Mouse (Mus musculus) lung, postnatal 0 days (tissue): ENCODE results near the gene Mad2l2. TPM values are rescaled to one million over a fixed set of nuclear protein-coding genes. Genes with fewer than 3 reads are reported as not detected.
A peak's percentile ranks its signal among the peaks of the same experiment; 100 is the strongest.

Source experiments
- ATAC-seq: fragments of 200-750 bp; cut with Nextera tagmentation; 2 replicates; pipeline ENCODE4 v1.8.0; 2017; ENCODE audit warnings: moderate library complexity
- DNase-seq: peaks from one replicate; pipeline ENCODE4 v3.0.0-alpha.2; 2016; ENCODE audit warnings: low spot score
- H3K27ac ChIP-seq: fragments of 300-500 bp; sonication (generic); 2 replicates; pipeline ENCODE4 v1.5.1; 2014; ENCODE audit warnings: antibody characterized with exemption, mild to moderate bottlenecking, low read length, mixed read lengths
- H3K27me3 ChIP-seq: fragments of 300-500 bp; sonication (generic); replicated peaks from 2 replicates; pipeline ENCODE4 v1.6.1; 2014; ENCODE audit warnings: low read length, mixed read lengths; ENCODE audit not compliant: insufficient read depth
- H3K36me3 ChIP-seq: fragments of 300-500 bp; sonication (generic); 2 replicates; pipeline ENCODE4 v1.6.1; 2014; ENCODE audit warnings: low read length, mixed read lengths; ENCODE audit not compliant: insufficient read depth
- H3K4me1 ChIP-seq: fragments of 300-500 bp; sonication (generic); 2 replicates; pipeline ENCODE4 v1.6.1; 2014; ENCODE audit warnings: antibody characterized with exemption, low read depth, low read length, mixed read lengths; ENCODE audit not compliant: insufficient read depth
- H3K4me2 ChIP-seq: fragments of 300-500 bp; sonication (generic); replicated peaks from 2 replicates; pipeline ENCODE4 v1.6.1; 2014; ENCODE audit warnings: low read depth, mild to moderate bottlenecking, low read length, moderate library complexity, mixed read lengths
- H3K4me3 ChIP-seq: fragments of 300-500 bp; sonication (generic); 2 replicates; pipeline ENCODE4 v1.5.1; 2014; ENCODE audit warnings: low read depth, low read length
- H3K9ac ChIP-seq: fragments of 300-500 bp; sonication (generic); replicated peaks from 2 replicates; pipeline ENCODE4 v1.6.1; 2014; ENCODE audit warnings: low read depth, mild to moderate bottlenecking
- H3K9me3 ChIP-seq: fragments of 300-500 bp; sonication (generic); 2 replicates; pipeline ENCODE4 v1.6.1; 2016; ENCODE audit warnings: low read length, mixed read lengths
- CTCF ChIP-seq: IDR thresholded peaks from 2 replicates; pipeline ENCODE4 v1.5.1; 2016; ENCODE audit warnings: antibody characterized with exemption, mild to moderate bottlenecking
- EP300 ChIP-seq: IDR thresholded peaks from 2 replicates; pipeline ENCODE4 v1.6.1; 2016; ENCODE audit warnings: antibody characterized with exemption, mild to moderate bottlenecking, control low read depth
- WGBS: fragments of 180-500 bp; shearing (Covaris S2); extraction: QIAGEN DNeasy Blood & Tissue Kit; methylation state at CpG from one replicate; pipeline ENCODE4 v1.1.7; 2014; 5-methylcytosine and 5-hydroxymethylcytosine counted together
- polyA plus RNA-seq: library from polyadenylated mRNA; unstranded; fragments of >200 nt; fragmentation: Nextera tagmentation; extraction: Ambion mirVana; gene quantifications from 2 replicates; pipeline ENCODE4 v1.2.1, GENCODE M21; 2015

The Mad2l2 gene
- polyA plus RNA-seq, 1 experiment from 2014 or later, result 35.7 TPM

GRCm38 (mm10) chr4:148085131-148085906, 44.9 kb upstream of the Mad2l2 start:
- H3K9ac ChIP-seq, result no peak overlapping the region
- no peaks in the 10 kb centered on the region for H3K27me3 ChIP-seq

GRCm38 (mm10) chr4:148085907-148086305, 44.3 kb upstream of the Mad2l2 start:
- TF ChIP-seq EP300, result no peak
- TF ChIP-seq CTCF, result no peak
- Histone ChIP-seq H3K27ac (no peak overlapping the region), H3K36me3 (peaks cover 5% of the 10 kb centered on the region; the same call in 1 of the 2 replicates), H3K9ac (no peak overlapping the region), H3K4me3 (no peak overlapping the region), H3K9me3 (no peaks in the 10 kb centered on the region), H3K4me1 (peaks cover 16% of the 10 kb centered on the region), H3K4me2 (no peak overlapping the region), H3K27me3 (no peaks in the 10 kb centered on the region)
- DNase-seq (no peak), ATAC-seq (no peak)
- whole genome bisulfite sequencing, result 69% methylated on average over 3 of the region's 3 CpGs

More at GRCm38 (mm10) chr4:148085131-148085906, 44.9 kb upstream of the Mad2l2 start:
- TF ChIP-seq CTCF (no peak), EP300 (0 out of 2 replicates have a peak, but pooled peaks have one; percentile 21)
- Histone ChIP-seq H3K4me1 (peaks cover 16% of the 10 kb centered on the region), H3K4me3 (no peak overlapping the region), H3K27ac (no peak overlapping the region), H3K9me3 (no peaks in the 10 kb centered on the region), H3K4me2 (no peak overlapping the region), H3K36me3 (peaks cover 5% of the 10 kb centered on the region; the same call in 1 of the 2 replicates)
- peak; percentile 3; the same call in 1 of the 2 replicates for ATAC-seq
- DNase-seq, result no peak
- WGBS, result 44% methylated on average over 10 of the region's 10 CpGs

- Histone ChIP-seq H3K4me3 (peak overlapping the region; percentile 76), H3K4me1 (peaks cover 16% of the 10 kb centered on the region), H3K9ac (peak overlapping the region; percentile 70), H3K27me3 (no peaks in the 10 kb centered on the region), H3K4me2 (peak overlapping the region; percentile 83), H3K27ac (peak overlapping the region; percentile 78), H3K9me3 (no peaks in the 10 kb centered on the region), H3K36me3 (no peaks in the 10 kb centered on the region)
- whole genome bisulfite sequencing, result 3% methylated on average over 28 of the region's 30 CpGs
- ATAC-seq (peak; percentile 34), DNase-seq (peak; percentile 46)
- TF ChIP-seq CTCF (no peak), EP300 (no peak)
Measured at GRCm38 (mm10) chr4:148087091-148087906, 42.9 kb upstream of the Mad2l2 start.

- TF ChIP-seq EP300 (no peak), CTCF (no peak)
- DNase-seq (peak; percentile 97), ATAC-seq (peak; percentile 91)
- WGBS, result 6% methylated on average over 34 of the region's 34 CpGs
- Histone ChIP-seq H3K4me2 (peak within 1 kb of the TSS; percentile 83), H3K9ac (peak within 1 kb of the TSS; percentile 70), H3K9me3 (no peaks in the 10 kb centered on the region), H3K4me1 (peaks cover 16% of the 10 kb centered on the region), H3K36me3 (no peaks in the 10 kb centered on the region), H3K27me3 (no peaks in the 10 kb centered on the region), H3K4me3 (peak within 1 kb of the TSS; percentile 76), H3K27ac (peak within 1 kb of the TSS; percentile 78)
Measured at GRCm38 (mm10) chr4:148087907-148088527, 42.2 kb upstream of the Mad2l2 start, which contains the start of gene Agtrap. Gene Agtrap (minus strand): TSS chr4:148088031.

GRCm38 (mm10) chr4:148089166-148089565, 41.0 kb upstream of the Mad2l2 start:
- WGBS, result 72% methylated on average over 4 of the region's 4 CpGs
- Histone ChIP-seq H3K9me3 (no peaks in the 10 kb centered on the region), H3K9ac (no peak overlapping the region), H3K27me3 (no peaks in the 10 kb centered on the region), H3K4me2 (no peak overlapping the region), H3K4me3 (no peak overlapping the region), H3K27ac (no peak overlapping the region), H3K36me3 (no peaks in the 10 kb centered on the region), H3K4me1 (peaks cover 7% of the 10 kb centered on the region; the same call in 1 of the 2 replicates)
- no peak for ATAC-seq
- TF ChIP-seq EP300, result no peak
- no peak for TF ChIP-seq CTCF
- no peak for DNase-seq

GRCm38 (mm10) chr4:148091181-148091580, 39.0 kb upstream of the Mad2l2 start:
- DNase-seq (no peak), ATAC-seq (no peak)
- no peaks in the 10 kb centered on the region for H3K27me3 ChIP-seq
- H3K9me3 ChIP-seq, result no peaks in the 10 kb centered on the region
- peaks cover 6% of the 10 kb centered on the region; the same call in 1 of the 2 replicates for H3K4me1 ChIP-seq
- H3K36me3 ChIP-seq, result no peaks in the 10 kb centered on the region
- no peak overlapping the region for H3K9ac ChIP-seq
- no peak overlapping the region for H3K4me2 ChIP-seq
- TF ChIP-seq CTCF (no peak), EP300 (no peak)
- WGBS, result 90% methylated on average over 1 of the region's 1 CpGs
- no peak overlapping the region for H3K27ac ChIP-seq
- no peak overlapping the region for H3K4me3 ChIP-seq
